29 mouse cellular contexts compared by ENCODE assay signal in the genomic region with DNA sequence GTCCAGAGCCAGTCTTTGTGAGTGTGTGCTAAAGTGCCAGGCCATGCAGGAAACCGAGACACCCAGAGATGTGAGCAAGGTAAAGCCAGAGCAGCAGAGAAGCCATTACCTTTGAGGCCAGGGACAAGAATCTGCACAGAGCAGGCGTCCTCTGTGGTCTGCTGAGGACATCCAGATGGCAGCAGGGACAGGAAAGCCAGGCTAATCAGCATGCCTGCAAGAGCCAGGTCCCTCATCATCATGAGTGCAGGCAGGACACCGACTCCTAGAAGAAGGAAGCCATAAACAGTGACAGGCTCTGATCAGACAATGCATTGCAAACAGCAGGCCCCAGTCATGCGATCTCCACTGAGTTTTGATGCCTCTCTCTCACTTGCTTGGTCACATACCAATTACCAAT. TPM values are rescaled to one million over a fixed set of nuclear protein-coding genes. Genes with fewer than 3 reads are reported as not detected.
DNase-seq lines count a peak whose midpoint lies in the region; ATAC-seq and TF ChIP-seq lines count a peak whose summit lies in the region.
"Had no signal": no experiment of that assay in that cellular context is flagged by ENCODE, and none has a peak within 500 bp of the region (broad histone marks: within the 10 kb centered on the region; RNA-seq: fewer than 3 reads in every experiment).

No protein-coding gene starts in this region.

- no peak for ATAC-seq in intestine, embryonic 14.5 days (replicated peaks; ENCODE audit: low FRiP score, low TSS enrichment, low read depth)
- no peak for ATAC-seq in intestine, postnatal 0 days
- 0 out of 2 replicates have a peak, but pooled peaks have one; percentile 13 for ATAC-seq in liver, postnatal 0 days
- ATAC-seq in megakaryocyte progenitor cell, adult 5-6 weeks (replicated peaks; ENCODE audit: poor library complexity), result 0 out of 2 replicates have a peak, but pooled peaks have one; percentile 4
- ATAC-seq in activated CD4-positive, CD25-positive, alpha-beta regulatory T cell, adult 4 months, result no peak
- no peak for ATAC-seq in hindbrain, embryonic 14.5 days (ENCODE audit: low FRiP score)
- ATAC-seq: CD4-positive, CD25-positive, alpha-beta regulatory T cell, adult 4 months; forebrain, embryonic 14.5 days; forebrain, embryonic 16.5 days had no signal

- no peaks in the 10 kb centered on the region for H3K36me3 ChIP-seq in intestine, embryonic 14.5 days (ENCODE audit: control insufficient read depth, insufficient read depth, low read length)
- no peaks in the 10 kb centered on the region for H3K36me3 ChIP-seq in intestine, postnatal 0 days (ENCODE audit: control insufficient read depth, insufficient read depth)
- no peaks in the 10 kb centered on the region for H3K36me3 ChIP-seq in liver, postnatal 0 days (replicated peaks; ENCODE audit: insufficient read depth, low read length)
- H3K36me3 ChIP-seq in MEL (ENCODE audit: control insufficient read depth in 1 of 2, insufficient read depth in 2 of 2, low read length in 2 of 2), result peaks cover 0 to 14% of the 10 kb centered on the region in 2 experiments; a peak in 2 of 4 replicates
- no peaks in the 10 kb centered on the region for H3K36me3 ChIP-seq in hindbrain, embryonic 14.5 days (replicated peaks; ENCODE audit: control insufficient read depth, insufficient read depth)
- H3K36me3 ChIP-seq: embryonic facial prominence, embryonic 13.5 days; embryonic facial prominence, embryonic 15.5 days; forebrain, embryonic 10.5 days; forebrain, embryonic 12.5 days; G1E had no signal

- H3K27me3 ChIP-seq in intestine, embryonic 14.5 days (replicated peaks; ENCODE audit: control insufficient read depth, insufficient read depth, low read length), result no peaks in the 10 kb centered on the region
- no peaks in the 10 kb centered on the region for H3K27me3 ChIP-seq in intestine, postnatal 0 days (replicated peaks; ENCODE audit: control insufficient read depth, insufficient read depth, low read length)
- no peaks in the 10 kb centered on the region for H3K27me3 ChIP-seq in liver, postnatal 0 days (ENCODE audit: insufficient read depth, low read length)
- H3K27me3 ChIP-seq in MEL (ENCODE audit: control insufficient read depth in 1 of 2, insufficient read depth in 2 of 2, low read length in 2 of 2), result no peaks in the 10 kb centered on the region
- H3K27me3 ChIP-seq in hindbrain, embryonic 14.5 days (ENCODE audit: control insufficient read depth, insufficient read depth, low read length), result no peaks in the 10 kb centered on the region
- H3K27me3 ChIP-seq: embryonic facial prominence, embryonic 13.5 days; embryonic facial prominence, embryonic 15.5 days; forebrain, embryonic 12.5 days had no signal

- H3K4me1 ChIP-seq in intestine, embryonic 14.5 days (replicated peaks; ENCODE audit: control insufficient read depth, insufficient read depth, low read length), result peaks cover 12% of the 10 kb centered on the region
- no peaks in the 10 kb centered on the region for H3K4me1 ChIP-seq in intestine, postnatal 0 days (replicated peaks; ENCODE audit: control insufficient read depth, insufficient read depth, low read length)
- peaks cover 13% of the 10 kb centered on the region for H3K4me1 ChIP-seq in liver, postnatal 0 days (ENCODE audit: insufficient read depth)
- H3K4me1 ChIP-seq in MEL (ENCODE audit: control insufficient read depth in 1 of 2, insufficient read depth in 2 of 2, low read length in 2 of 2), result peaks cover under 1 to 53% of the 10 kb centered on the region in 2 experiments; a peak in 3 of 4 replicates
- no peaks in the 10 kb centered on the region; the same call in 1 of the 2 replicates for H3K4me1 ChIP-seq in hindbrain, embryonic 14.5 days (replicated peaks; ENCODE audit: control insufficient read depth, insufficient read depth, low read length)

- no peaks in the 10 kb centered on the region for H3K79me2 ChIP-seq in MEL (ENCODE audit: control insufficient read depth, insufficient read depth, low read length, poor library complexity)

- 0 out of 2 replicates have a peak overlapping the region, but pooled peaks have one; percentile 23 for H3K27ac ChIP-seq in intestine, embryonic 14.5 days (ENCODE audit: low read depth)
- H3K27ac ChIP-seq in intestine, postnatal 0 days (ENCODE audit: low read depth, low read length), result no peak overlapping the region
- no peak overlapping the region for H3K27ac ChIP-seq in liver, postnatal 0 days (ENCODE audit: low read depth)
- H3K27ac ChIP-seq in MEL (ENCODE audit: control insufficient read depth, low read depth, low read length), result no peak overlapping the region
- no peak overlapping the region for H3K27ac ChIP-seq in hindbrain, embryonic 14.5 days
- H3K27ac ChIP-seq: embryonic facial prominence, embryonic 13.5 days; embryonic facial prominence, embryonic 15.5 days; forebrain, embryonic 10.5 days; forebrain, embryonic 12.5 days had no signal

- DNase-seq in intestine, embryonic 14.5 days (ENCODE audit: low spot score), result no peak
- DNase-seq in liver, postnatal 0 days, result no peak
- no peak for DNase-seq in liver
- DNase-seq in MEL (ENCODE audit: low read depth, low spot score), result peak; percentile 22
- DNase-seq in hindbrain, embryonic 14.5 days (ENCODE audit: low spot score), result no peak
- DNase-seq: adrenal gland, adult 8-10 months; adrenal gland, postnatal 14 days; adrenal gland, postnatal 36 days; B cell, adult 2 months; cerebellum, adult 11-12 months; cerebellum, adult 2 months; cerebellum, adult 9-10 months; cerebellum, postnatal 25 days; embryo, embryonic 11 days had no signal

- TF ChIP-seq EP300 in liver, postnatal 0 days (IDR thresholded peaks at IDR 0.05; ENCODE audit: low read depth), result no peak
- 0 out of 4 replicates have a peak, but pooled peaks of 1 of the 2 experiments have one; percentile 17 for TF ChIP-seq EP300 in MEL (IDR thresholded peaks at IDR 0.05; ENCODE audit: low read depth in 1 of 2, low read length in 2 of 2)

- TF ChIP-seq RAD21 in MEL (IDR thresholded peaks at IDR 0.05; ENCODE audit: low read depth, low read length), result no peak

- no peak for TF ChIP-seq POLR2A in MEL (IDR thresholded peaks at IDR 0.05; ENCODE audit: control insufficient read depth in 1 of 2, insufficient read depth in 1 of 2, low read depth in 1 of 2, low read length in 2 of 2, poor library complexity in 1 of 2)

- TF ChIP-seq CTCF in intestine, postnatal 0 days (IDR thresholded peaks at IDR 0.05; ENCODE audit: low read depth), result no peak
- no peak for TF ChIP-seq CTCF in liver, postnatal 0 days (IDR thresholded peaks at IDR 0.05; ENCODE audit: low read depth)
- TF ChIP-seq CTCF in MEL (IDR thresholded peaks at IDR 0.05 in 2 of 3, conservative IDR thresholded peaks at IDR 0.05 in 1 of 3; ENCODE audit: control insufficient read depth in 1 of 3, insufficient read depth in 1 of 3, low read depth in 2 of 3, low read length in 3 of 3, poor library complexity in 1 of 3, severe bottlenecking in 1 of 3), result no peak

- no peak overlapping the region for H3K4me3 ChIP-seq in intestine, embryonic 14.5 days (ENCODE audit: low read depth, low read length)
- H3K4me3 ChIP-seq in intestine, postnatal 0 days (ENCODE audit: low read depth, low read length), result no peak overlapping the region
- H3K4me3 ChIP-seq in liver, postnatal 0 days (ENCODE audit: low read depth, low read length), result no peak overlapping the region
- H3K4me3 ChIP-seq in MEL (ENCODE audit: control insufficient read depth in 1 of 2, insufficient read depth in 1 of 2, low read depth in 2 of 2, low read length in 2 of 2), result no peak overlapping the region
- H3K4me3 ChIP-seq in hindbrain, embryonic 14.5 days (replicated peaks; ENCODE audit: low read length), result no peak overlapping the region
- H3K4me3 ChIP-seq: embryonic facial prominence, embryonic 13.5 days; embryonic facial prominence, embryonic 15.5 days; erythroblast, embryonic 14.5 days; forebrain, embryonic 10.5 days; forebrain, embryonic 12.5 days had no signal

- H3K4me2 ChIP-seq in intestine, embryonic 14.5 days (ENCODE audit: low read length), result no peak overlapping the region
- no peak overlapping the region for H3K4me2 ChIP-seq in intestine, postnatal 0 days (replicated peaks; ENCODE audit: low read depth)
- H3K4me2 ChIP-seq in liver, postnatal 0 days (ENCODE audit: low read depth, low read length), result no peak overlapping the region
- H3K4me2 ChIP-seq in hindbrain, embryonic 14.5 days (replicated peaks), result no peak overlapping the region
- H3K4me2 ChIP-seq: embryonic facial prominence, embryonic 13.5 days; embryonic facial prominence, embryonic 15.5 days; forebrain, embryonic 12.5 days had no signal

- H3K9me3 ChIP-seq in intestine, embryonic 14.5 days (ENCODE audit: control insufficient read depth, low read length), result no peaks in the 10 kb centered on the region
- no peaks in the 10 kb centered on the region for H3K9me3 ChIP-seq in intestine, postnatal 0 days (ENCODE audit: control insufficient read depth)
- H3K9me3 ChIP-seq in liver, postnatal 0 days (ENCODE audit: low read length), result no peaks in the 10 kb centered on the region
- H3K9me3 ChIP-seq in MEL (replicated peaks; ENCODE audit: insufficient read depth, low read length), result no peaks in the 10 kb centered on the region
- H3K9me3 ChIP-seq in hindbrain, embryonic 14.5 days (ENCODE audit: control insufficient read depth, low read length), result no peaks in the 10 kb centered on the region
- H3K9me3 ChIP-seq: embryonic facial prominence, embryonic 13.5 days; embryonic facial prominence, embryonic 15.5 days; forebrain, embryonic 10.5 days; forebrain, embryonic 12.5 days; G1E had no signal

- no peak overlapping the region for H3K9ac ChIP-seq in intestine, embryonic 14.5 days (ENCODE audit: low read length)
- H3K9ac ChIP-seq in intestine, postnatal 0 days (ENCODE audit: low read depth, low read length), result no peak overlapping the region
- no peak overlapping the region for H3K9ac ChIP-seq in liver, postnatal 0 days (replicated peaks)
- H3K9ac ChIP-seq in MEL (ENCODE audit: control insufficient read depth, low read depth, low read length, poor library complexity, severe bottlenecking), result no peak overlapping the region
- H3K9ac ChIP-seq in hindbrain, embryonic 14.5 days, result no peak overlapping the region
- H3K9ac ChIP-seq: embryonic facial prominence, embryonic 13.5 days; embryonic facial prominence, embryonic 15.5 days; forebrain, embryonic 12.5 days had no signal

- 38% methylated on average over 4 of the region's 4 CpGs for WGBS in intestine, embryonic 14.5 days
- WGBS in intestine, postnatal 0 days, result 46% methylated on average over 4 of the region's 4 CpGs
- 38% methylated on average over 4 of the region's 4 CpGs for WGBS in liver, postnatal 0 days (ENCODE audit: insufficient replicate concordance)
- WGBS in hindbrain, embryonic 14.5 days, result 77% methylated on average over 4 of the region's 4 CpGs

RNA-seq across cellular contexts. Expression of a gene that starts 5.9 kb away (rescaled TPM):
- polyA plus RNA-seq in intestine, embryonic 14.5 days (2014; fragmentation: Nextera tagmentation; extraction: Ambion mirVana), result 1.1 and 1.2 TPM in 2 replicates
- polyA plus RNA-seq in intestine, postnatal 0 days (2015; fragmentation: Nextera tagmentation; extraction: Ambion mirVana), result 0.58 and 0.85 TPM in 2 replicates
- polyA plus RNA-seq in liver, postnatal 0 days (2015; fragmentation: Nextera tagmentation; extraction: Ambion mirVana), result 37.9 and 41.0 TPM in 2 replicates
- total RNA-seq in MEL (2012; rRNA removed), result 0.23 and 0.54 TPM in 2 replicates
- under 1 TPM in 1 of 2 experiments, not detected in 1; 0.74 TPM for polyA plus RNA-seq in MEL (2012; ENCODE audit: insufficient read depth in 1 of 2, insufficient read length in 2 of 2, low read depth in 1 of 2, low replicate concordance in 2 of 2, missing spikeins in 1 of 2)
- not detected in 2 replicates for total RNA-seq in megakaryocyte progenitor cell, adult 5-6 weeks (2015)
- total RNA-seq in megakaryocyte progenitor cell, adult 5-6 weeks (2017), result 0.17 and 0.95 TPM in 2 replicates
- polyA plus RNA-seq in activated CD4-positive, CD25-positive, alpha-beta regulatory T cell, adult 4 months (2017; shearing (Covaris generic)), result under 1 TPM in 1 of 2 experiments, not detected in 1; 0.34 TPM
- polyA plus RNA-seq in hindbrain, embryonic 14.5 days (2014; fragmentation: Nextera tagmentation; extraction: Ambion mirVana), result 0.87 and 1.1 TPM in 2 replicates
- total RNA-seq: CH12.LX had no signal
- polyA plus RNA-seq: CD4-positive, CD25-positive, alpha-beta regulatory T cell, adult 4 months; embryonic facial prominence, embryonic 11.5 days; embryonic facial prominence, embryonic 13.5 days; erythroblast, embryonic 14.5 days; G1E had no signal

RNA-seq across cellular contexts. Expression of a gene that starts 18.5 kb away (rescaled TPM):
- 988 and 1,086 TPM in 2 replicates for polyA plus RNA-seq in intestine, embryonic 14.5 days (2014; fragmentation: Nextera tagmentation; extraction: Ambion mirVana)
- 486 and 504 TPM in 2 replicates for polyA plus RNA-seq in intestine, postnatal 0 days (2015; fragmentation: Nextera tagmentation; extraction: Ambion mirVana)
- 493 and 504 TPM in 2 replicates for polyA plus RNA-seq in liver, postnatal 0 days (2015; fragmentation: Nextera tagmentation; extraction: Ambion mirVana)
- total RNA-seq in MEL (2012; rRNA removed), result 2,384 and 2,439 TPM in 2 replicates
- 100 to 1,000 TPM; 300 to 476 TPM for polyA plus RNA-seq in MEL (2012; ENCODE audit: insufficient read depth in 1 of 2, insufficient read length in 2 of 2, low read depth in 1 of 2, low replicate concordance in 2 of 2, missing spikeins in 1 of 2)
- total RNA-seq in megakaryocyte progenitor cell, adult 5-6 weeks (2015), result 2,571 and 2,731 TPM in 2 replicates
- total RNA-seq in megakaryocyte progenitor cell, adult 5-6 weeks (2017), result 4,806 and 4,883 TPM in 2 replicates
- 1,000 to 10,000 TPM; 1,659 to 2,490 TPM for polyA plus RNA-seq in activated CD4-positive, CD25-positive, alpha-beta regulatory T cell, adult 4 months (2017; shearing (Covaris generic))
- polyA plus RNA-seq in hindbrain, embryonic 14.5 days (2014; fragmentation: Nextera tagmentation; extraction: Ambion mirVana), result 558 and 621 TPM in 2 replicates

RNA-seq across cellular contexts. Expression of a gene that starts 32.1 kb away (rescaled TPM):
- polyA plus RNA-seq in intestine, embryonic 14.5 days (2014; fragmentation: Nextera tagmentation; extraction: Ambion mirVana), result 29.2 and 30.0 TPM in 2 replicates
- polyA plus RNA-seq in intestine, postnatal 0 days (2015; fragmentation: Nextera tagmentation; extraction: Ambion mirVana), result 12.4 and 13.8 TPM in 2 replicates
- 9.6 and 10.4 TPM in 2 replicates for polyA plus RNA-seq in liver, postnatal 0 days (2015; fragmentation: Nextera tagmentation; extraction: Ambion mirVana)
- 39.0 and 47.9 TPM in 2 replicates for total RNA-seq in MEL (2012; rRNA removed)
- 10 to 100 TPM in 1 of 2 experiments, not detected in 1; 36.5 TPM for polyA plus RNA-seq in MEL (2012; ENCODE audit: insufficient read depth in 1 of 2, insufficient read length in 2 of 2, low read depth in 1 of 2, low replicate concordance in 2 of 2, missing spikeins in 1 of 2)
- total RNA-seq in megakaryocyte progenitor cell, adult 5-6 weeks (2015), result 29.7 and 29.9 TPM in 2 replicates
- 25.7 and 31.9 TPM in 2 replicates for total RNA-seq in megakaryocyte progenitor cell, adult 5-6 weeks (2017)
- 10 to 100 TPM; 28.9 to 29.2 TPM for polyA plus RNA-seq in activated CD4-positive, CD25-positive, alpha-beta regulatory T cell, adult 4 months (2017; shearing (Covaris generic))
- polyA plus RNA-seq in hindbrain, embryonic 14.5 days (2014; fragmentation: Nextera tagmentation; extraction: Ambion mirVana), result 17.6 and 18.8 TPM in 2 replicates

RNA-seq across cellular contexts. Expression of a gene that starts 35.0 kb away (rescaled TPM):
- polyA plus RNA-seq in intestine, embryonic 14.5 days (2014; fragmentation: Nextera tagmentation; extraction: Ambion mirVana), result not detected in 2 replicates
- polyA plus RNA-seq in intestine, postnatal 0 days (2015; fragmentation: Nextera tagmentation; extraction: Ambion mirVana), result not detected in 2 replicates
- polyA plus RNA-seq in liver, postnatal 0 days (2015; fragmentation: Nextera tagmentation; extraction: Ambion mirVana), result not detected in 2 replicates
- 0.42 and 0.85 TPM in 2 replicates for total RNA-seq in MEL (2012; rRNA removed)
- 1 to 10 TPM in 1 of 2 experiments, not detected in 1; 2.2 TPM for polyA plus RNA-seq in MEL (2012; ENCODE audit: insufficient read depth in 1 of 2, insufficient read length in 2 of 2, low read depth in 1 of 2, low replicate concordance in 2 of 2, missing spikeins in 1 of 2)
- total RNA-seq in megakaryocyte progenitor cell, adult 5-6 weeks (2015), result not detected in 2 replicates
- total RNA-seq in megakaryocyte progenitor cell, adult 5-6 weeks (2017), result not detected in 2 replicates
- not detected for polyA plus RNA-seq in activated CD4-positive, CD25-positive, alpha-beta regulatory T cell, adult 4 months (2017; shearing (Covaris generic))
- polyA plus RNA-seq in hindbrain, embryonic 14.5 days (2014; fragmentation: Nextera tagmentation; extraction: Ambion mirVana), result 0.37 TPM in 1 of 2 replicates, not detected in the other
- total RNA-seq: adrenal gland, adult 18-20 months; adrenal gland, adult 8-10 months; adrenal gland, postnatal 14 days; adrenal gland, postnatal 36 days; CH12.LX had no signal
- polyA plus RNA-seq: CD4-positive, CD25-positive, alpha-beta regulatory T cell, adult 4 months; cerebellum, adult 2 months; embryonic facial prominence, embryonic 11.5 days; embryonic facial prominence, embryonic 13.5 days; embryonic facial prominence, embryonic 15.5 days; erythroblast, embryonic 14.5 days; forebrain, embryonic 10.5 days; forebrain, embryonic 12.5 days; forebrain, embryonic 14.5 days; G1E had no signal

RNA-seq across cellular contexts. Expression of a gene that starts 57.7 kb away (rescaled TPM):
- polyA plus RNA-seq in intestine, embryonic 14.5 days (2014; fragmentation: Nextera tagmentation; extraction: Ambion mirVana), result 76.4 and 78.7 TPM in 2 replicates
- 85.9 TPM in 2 replicates for polyA plus RNA-seq in intestine, postnatal 0 days (2015; fragmentation: Nextera tagmentation; extraction: Ambion mirVana)
- 91.6 and 104 TPM in 2 replicates for polyA plus RNA-seq in liver, postnatal 0 days (2015; fragmentation: Nextera tagmentation; extraction: Ambion mirVana)
- total RNA-seq in MEL (2012; rRNA removed), result 18.1 and 22.1 TPM in 2 replicates
- 10 to 100 TPM in 1 of 2 experiments, not detected in 1; 54.8 TPM for polyA plus RNA-seq in MEL (2012; ENCODE audit: insufficient read depth in 1 of 2, insufficient read length in 2 of 2, low read depth in 1 of 2, low replicate concordance in 2 of 2, missing spikeins in 1 of 2)
- total RNA-seq in megakaryocyte progenitor cell, adult 5-6 weeks (2015), result 125 and 137 TPM in 2 replicates
- total RNA-seq in megakaryocyte progenitor cell, adult 5-6 weeks (2017), result 26.7 and 32.3 TPM in 2 replicates
- polyA plus RNA-seq in activated CD4-positive, CD25-positive, alpha-beta regulatory T cell, adult 4 months (2017; shearing (Covaris generic)), result 10 to 100 TPM; 34.9 to 47.6 TPM
- 27.5 and 29.2 TPM in 2 replicates for polyA plus RNA-seq in hindbrain, embryonic 14.5 days (2014; fragmentation: Nextera tagmentation; extraction: Ambion mirVana)

Comparison
In these comparisons a context has a peak if more than half of its experiments do, and no peak if none do; other contexts are left out.
1. ATAC-seq: peak in liver, postnatal 0 days (single experiment) and megakaryocyte progenitor cell, adult 5-6 weeks (single experiment); none in intestine, embryonic 14.5 days (single experiment), intestine, postnatal 0 days (single experiment), activated CD4-positive, CD25-positive, alpha-beta regulatory T cell, adult 4 months (single experiment) and hindbrain, embryonic 14.5 days (single experiment).
2. RNA of a gene that starts 5.9 kb away (polyA plus RNA-seq): 37.9 to 41.0 TPM in liver, postnatal 0 days; 1.1 to 1.2 TPM in intestine, embryonic 14.5 days, 0.87 to 1.1 TPM in hindbrain, embryonic 14.5 days, 0.58 to 0.85 TPM in intestine, postnatal 0 days, 0.74 TPM in MEL and 0.34 TPM in activated CD4-positive, CD25-positive, alpha-beta regulatory T cell, adult 4 months; every median in the first group is over 10 times any median in the second.